Mouse (Mus musculus): Measurements from ENCODE around the gene Gpkow. TPM values are rescaled to one million over a fixed set of nuclear protein-coding genes. Genes with fewer than 3 reads are reported as not detected.

Gpkow gene
- polyA plus RNA-seq, 2 experiments from 2014 or later: 50.8 to 69.7 TPM

GRCm38 (mm10) chrX:7750432-7751116 is 53.6 kb downstream of the Gpkow start, which contains the start of gene Ccdc120:
Gene Ccdc120, minus strand, starts transcription at chrX:7750905.
- ATAC-seq: no peak

GRCm38 (mm10) chrX:7753627-7754026 is 56.7 kb downstream of the Gpkow start:
- ATAC-seq: peak; percentile 49

Other genes starting within 250 kb of the Gpkow start
- gene Foxp3, start 123.5 kb upstream of the Gpkow start, polyA plus RNA-seq (2017; shearing (Covaris generic)): 10 to 100 TPM; 48.7 to 55.3 TPM
- gene Ppp1r3f, start 122.8 kb upstream of the Gpkow start, polyA plus RNA-seq (2017; shearing (Covaris generic)): 1 to 10 TPM; 3.4 to 9.2 TPM
- 10 to 100 TPM; 14.0 to 27.4 TPM for gene Ccdc22, start 91.6 kb upstream of the Gpkow start, polyA plus RNA-seq (2017; shearing (Covaris generic))
- gene Cacna1f, start 90.0 kb upstream of the Gpkow start, polyA plus RNA-seq (2017; shearing (Covaris generic)): not detected
- 1 to 10 TPM; 9.3 TPM for gene Syp, start 58.7 kb upstream of the Gpkow start, polyA plus RNA-seq (2017; shearing (Covaris generic))
- gene Prickle3, start 39.9 kb upstream of the Gpkow start, polyA plus RNA-seq (2017; shearing (Covaris generic)): 1 to 10 TPM; 8.3 to 9.4 TPM
- 100 to 1,000 TPM; 147 to 155 TPM for gene Plp2, start 25.7 kb upstream of the Gpkow start, polyA plus RNA-seq (2017; shearing (Covaris generic))
- not detected for gene Magix, start 15.9 kb upstream of the Gpkow start, polyA plus RNA-seq (2017; shearing (Covaris generic))
- gene Wdr45, start 17.2 kb downstream of the Gpkow start, polyA plus RNA-seq (2017; shearing (Covaris generic)): 10 to 100 TPM; 42.8 to 76.1 TPM
- gene Gm45208, start 25.1 kb downstream of the Gpkow start, polyA plus RNA-seq (2017; shearing (Covaris generic)): 1 to 10 TPM in 1 of 2 experiments, not detected in 1; 1.0 TPM
- 10 to 100 TPM; 33.9 to 40.0 TPM for gene Praf2, start 31.3 kb downstream of the Gpkow start, polyA plus RNA-seq (2017; shearing (Covaris generic))
- under 1 TPM; 0.20 to 0.52 TPM for gene Ccdc120, start 53.8 kb downstream of the Gpkow start, polyA plus RNA-seq (2017; shearing (Covaris generic))
- gene Tfe3, start 65.4 kb downstream of the Gpkow start, polyA plus RNA-seq (2017; shearing (Covaris generic)): 10 to 100 TPM in 1 of 2 experiments, 1 to 10 TPM in 1; 8.5 to 14.4 TPM
- gene Gripap1, start 92.6 kb downstream of the Gpkow start, polyA plus RNA-seq (2017; shearing (Covaris generic)): 10 to 100 TPM; 58.7 to 98.2 TPM
- gene Kcnd1, start 125.2 kb downstream of the Gpkow start, polyA plus RNA-seq (2017; shearing (Covaris generic)): under 1 TPM; 0.63 to 0.72 TPM
- 10 to 100 TPM; 13.7 to 28.6 TPM for gene Otud5, start 144.2 kb downstream of the Gpkow start, polyA plus RNA-seq (2017; shearing (Covaris generic))
- 10 to 100 TPM; 33.6 to 41.9 TPM for gene Pim2, start 181.1 kb downstream of the Gpkow start, polyA plus RNA-seq (2017; shearing (Covaris generic))
- 10 to 100 TPM; 17.1 to 35.7 TPM for gene Slc35a2, start 186.9 kb downstream of the Gpkow start, polyA plus RNA-seq (2017; shearing (Covaris generic))
- gene Pqbp1, start 202.1 kb downstream of the Gpkow start, polyA plus RNA-seq (2017; shearing (Covaris generic)): 100 to 1,000 TPM; 108 to 123 TPM
- gene Timm17b, start 202.2 kb downstream of the Gpkow start, polyA plus RNA-seq (2017; shearing (Covaris generic)): 100 to 1,000 TPM; 107 to 109 TPM
- not detected for gene Gm10491, start 210.7 kb downstream of the Gpkow start, polyA plus RNA-seq (2017; shearing (Covaris generic))
- gene Gm10490, start 212.4 kb downstream of the Gpkow start, polyA plus RNA-seq (2017; shearing (Covaris generic)): not detected
- gene Pcsk1n, start 222.7 kb downstream of the Gpkow start, polyA plus RNA-seq (2017; shearing (Covaris generic)): not detected
- not detected for gene Eras, start 231.5 kb downstream of the Gpkow start, polyA plus RNA-seq (2017; shearing (Covaris generic))